Mouse (Mus musculus) hindlimb bud, embryonic 11.5 days (tissue): ENCODE data around the gene Hmga2.

ENCODE experiments used
- DNase-seq: peaks from one replicate; pipeline ENCODE4 v3.0.0-alpha.2; 2012; ENCODE audit warnings: low read depth, low spot score; ENCODE audit errors: extremely low spot score

Gene Hmga2

GRCm38 (mm10) chr10:120428430-120429198 lies 47.7 kb downstream of the Hmga2 start:
- no peak for DNase-seq

DNA sequence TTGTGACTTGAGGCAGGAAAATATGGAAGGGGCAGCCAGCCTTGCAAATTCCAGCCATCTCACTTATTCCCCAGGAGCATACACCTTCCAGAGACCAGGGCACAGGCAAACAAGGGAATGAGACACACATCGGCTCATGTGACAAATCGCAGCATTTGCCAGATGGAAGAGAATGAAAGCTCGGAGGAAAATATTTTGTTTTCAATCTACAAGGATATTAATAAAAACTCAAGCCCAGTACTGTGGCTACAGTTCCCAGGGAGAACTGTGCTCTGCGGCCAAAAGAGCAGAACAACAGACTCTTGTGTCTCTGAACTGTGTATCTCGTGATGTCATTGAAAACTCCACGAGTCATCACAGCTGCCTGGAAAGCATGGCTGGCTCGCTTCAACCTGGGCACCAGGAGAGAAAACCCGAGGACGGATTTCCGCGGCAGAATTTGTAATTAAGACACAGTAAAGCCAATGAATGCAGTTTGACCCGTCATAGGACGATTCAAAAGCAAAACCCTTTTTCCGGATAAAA lies 50.1 kb downstream of the Hmga2 start:
- DNase-seq: no peak

DNA sequence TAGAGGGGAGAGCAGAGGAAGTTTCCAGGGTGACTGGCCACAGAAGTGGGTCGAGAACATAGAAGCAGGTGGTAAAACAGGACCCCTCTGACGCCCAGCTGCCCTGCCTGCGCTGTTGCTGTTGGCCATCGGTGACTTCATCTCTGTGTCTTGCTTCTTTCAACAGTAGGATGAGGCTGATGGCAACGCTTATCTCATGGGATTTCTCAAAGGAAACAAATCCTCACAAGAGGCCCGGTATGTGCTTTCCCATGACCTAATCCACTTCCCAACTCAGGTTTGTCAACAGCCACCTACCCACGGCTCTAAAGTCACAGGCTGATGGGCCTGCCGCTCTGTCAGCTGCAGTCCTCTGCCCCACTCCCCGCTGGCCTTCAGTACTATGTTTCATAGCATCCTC lies 52.3 kb downstream of the Hmga2 start:
- no peak for DNase-seq

DNA sequence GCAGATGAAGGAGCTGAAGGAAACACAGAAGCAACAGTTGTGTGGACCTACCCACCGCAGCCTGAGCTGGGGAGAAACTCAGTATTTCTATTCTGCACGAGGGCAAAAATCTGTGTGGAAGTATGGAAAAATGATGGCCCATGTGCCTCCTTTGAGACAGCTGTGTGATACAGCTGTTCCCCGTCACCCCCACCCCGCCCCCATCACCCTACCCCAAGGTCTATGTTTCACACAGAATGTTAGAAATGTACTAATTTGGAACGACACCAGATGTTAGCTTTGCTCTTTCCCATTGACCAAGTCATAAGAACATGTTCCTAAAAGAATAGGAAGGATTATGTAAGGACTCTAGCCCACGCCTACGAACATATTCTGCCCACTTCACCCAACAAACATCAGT lies 53.0 kb downstream of the Hmga2 start:
- no peak for DNase-seq

GRCm38 (mm10) chr10:120422820-120423219 lies 53.4 kb downstream of the Hmga2 start:
- no peak for DNase-seq

DNA sequence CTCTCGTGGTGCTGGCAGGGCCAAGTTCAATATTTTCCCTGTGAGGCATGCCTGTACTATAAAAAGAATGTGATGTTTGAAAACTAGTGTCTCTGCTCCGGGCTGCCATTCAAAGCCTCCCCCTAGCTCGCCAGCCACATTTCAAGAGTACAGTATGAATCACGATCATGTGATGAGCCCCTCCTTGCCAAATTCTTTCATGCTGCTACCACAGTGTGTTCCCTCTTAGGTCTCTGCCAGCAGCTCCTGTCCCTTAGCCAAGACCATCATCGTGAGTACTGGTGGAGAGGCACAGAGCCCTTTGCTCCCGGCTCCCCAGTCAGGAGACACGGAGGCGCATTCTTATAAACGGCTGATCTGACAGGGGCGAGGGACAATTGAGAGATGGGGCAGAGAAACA lies 54.2 kb downstream of the Hmga2 start:
- no peak for DNase-seq

- DNase-seq: no peak
Measured at GRCm38 (mm10) chr10:120420971-120421629, 55.2 kb downstream of the Hmga2 start.

DNA sequence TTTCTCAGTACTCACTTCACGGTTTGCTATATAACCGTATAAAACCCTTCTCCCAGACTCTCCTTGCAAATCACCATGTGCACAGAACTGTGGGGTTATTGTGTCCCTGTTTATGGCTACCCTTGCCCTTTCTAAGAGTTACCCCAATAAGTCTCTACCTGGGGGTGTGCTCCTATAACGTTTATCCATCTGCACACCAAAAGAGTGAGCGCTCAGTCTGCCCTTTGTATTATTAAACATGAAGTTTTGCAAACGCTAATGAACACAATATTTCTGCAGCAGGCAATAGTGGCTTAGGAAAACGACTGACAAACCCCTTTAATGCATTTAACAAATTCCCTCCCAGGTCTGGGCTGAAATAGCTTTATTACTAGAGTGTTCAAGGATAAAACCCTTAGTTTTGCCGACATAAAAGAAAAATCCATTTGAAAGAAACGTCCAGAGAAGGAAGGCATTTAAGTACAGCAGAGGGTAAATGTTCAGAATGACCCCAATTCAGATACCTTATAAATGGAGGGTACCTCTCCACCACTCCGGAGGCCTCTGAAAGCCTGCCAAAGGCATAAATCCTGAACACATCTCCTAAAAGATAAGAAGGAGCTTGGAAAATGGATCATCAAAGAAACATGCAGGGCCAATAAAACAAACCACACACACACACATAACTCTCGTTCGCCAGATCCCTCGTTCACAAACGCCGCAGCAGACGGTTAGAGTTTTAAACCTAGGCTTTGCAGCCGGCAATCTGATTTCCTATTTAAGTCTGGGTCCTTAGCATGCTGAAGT lies 57.3 kb downstream of the Hmga2 start:
- no peak for DNase-seq

DNA sequence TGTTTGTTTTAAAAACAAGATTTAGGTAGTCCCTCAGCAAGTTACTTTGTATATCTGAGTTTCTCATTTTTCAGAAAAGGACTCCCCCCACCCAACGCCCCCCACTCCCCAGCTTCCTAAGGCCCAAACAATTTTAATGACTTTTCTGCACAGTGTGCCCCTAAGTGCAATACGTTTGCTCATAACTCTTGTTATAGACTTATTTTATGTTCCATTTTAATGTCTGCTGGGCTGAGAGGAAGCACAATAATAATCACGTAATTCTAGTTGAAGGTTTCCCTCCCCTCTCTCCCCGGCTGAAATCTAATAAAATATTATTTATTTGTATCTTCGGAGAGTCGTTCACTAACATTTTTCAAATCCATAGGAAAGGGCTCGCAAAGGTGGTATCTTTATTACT lies 58.1 kb downstream of the Hmga2 start:
- DNase-seq: no peak

DNA sequence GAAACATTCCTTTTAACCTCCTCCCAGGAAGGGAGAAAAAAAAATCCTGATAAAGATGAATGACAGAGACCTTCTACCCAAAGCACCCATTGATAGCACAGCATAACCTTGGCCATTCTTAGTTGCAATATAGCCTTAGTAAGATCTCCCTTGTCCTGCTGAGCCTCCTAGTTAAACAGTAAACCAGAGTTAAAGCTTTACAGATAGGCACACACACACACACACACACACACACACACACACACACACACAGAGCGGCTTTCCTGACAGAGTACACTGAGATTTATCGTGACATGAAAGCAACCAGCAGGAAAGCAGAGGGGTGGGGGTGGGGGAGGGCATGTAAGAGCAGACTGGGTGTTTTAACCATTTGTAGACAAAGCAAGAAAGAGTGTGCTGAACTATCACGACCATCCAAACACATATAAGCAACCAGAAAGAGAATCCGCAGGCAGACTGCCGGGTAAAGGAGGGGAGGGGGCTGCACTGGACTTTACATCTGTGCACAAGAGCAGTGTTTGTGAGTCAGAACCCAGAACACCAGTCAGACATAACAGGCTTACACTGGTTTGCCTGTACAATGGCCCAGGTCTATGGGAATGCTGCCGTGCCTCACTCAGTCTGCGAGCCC lies 58.7 kb downstream of the Hmga2 start:
- no peak for DNase-seq

DNA sequence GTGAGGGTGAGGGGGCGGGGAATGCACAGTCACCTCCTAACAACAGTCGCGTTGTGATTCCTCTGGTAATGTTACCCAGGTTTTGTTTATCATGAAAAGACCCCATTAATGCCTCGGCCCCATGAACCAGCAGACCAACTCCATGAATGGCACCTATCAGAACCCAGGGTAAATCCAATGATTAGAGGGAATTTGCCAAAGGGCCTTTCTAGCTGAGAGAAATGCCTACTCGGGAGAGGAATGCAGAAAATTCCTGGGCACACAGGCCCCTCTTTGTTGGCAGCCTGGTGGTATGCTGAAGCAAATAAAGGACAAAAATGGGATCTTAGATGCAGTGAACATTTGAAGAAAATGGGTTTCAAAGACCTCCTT lies 59.2 kb downstream of the Hmga2 start:
- no peak for DNase-seq

- no peak for DNase-seq
Measured at GRCm38 (mm10) chr10:120416628-120417027, 59.6 kb downstream of the Hmga2 start.

GRCm38 (mm10) chr10:120412215-120412614 lies 64.1 kb downstream of the Hmga2 start:
- DNase-seq: no peak

- no peak for DNase-seq
Measured at GRCm38 (mm10) chr10:120410958-120411357, 65.3 kb downstream of the Hmga2 start.

DNA sequence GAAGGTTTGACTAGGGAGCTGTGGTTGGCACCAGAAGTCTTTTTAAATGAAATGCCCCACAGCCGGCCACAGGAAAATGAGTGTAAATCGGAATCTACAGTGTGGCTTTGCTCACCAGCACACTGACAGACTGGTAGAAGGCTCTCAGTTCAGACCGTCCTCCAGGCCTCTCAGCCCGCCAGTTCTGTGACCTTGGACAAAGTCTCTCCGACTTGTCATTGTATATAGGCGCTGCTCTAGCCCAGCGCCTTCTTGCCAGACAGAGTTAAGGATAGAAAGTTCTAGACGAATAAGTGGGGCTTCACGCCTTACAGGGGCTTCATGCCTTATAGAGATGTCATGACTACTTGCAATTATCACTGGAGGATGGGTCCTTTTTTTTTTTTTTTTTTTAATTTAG lies 67.1 kb downstream of the Hmga2 start:
- DNase-seq: no peak

- no peak for DNase-seq
Measured at GRCm38 (mm10) chr10:120407230-120407629, 69.0 kb downstream of the Hmga2 start.

- DNase-seq: no peak
Measured at GRCm38 (mm10) chr10:120406038-120406437, 70.2 kb downstream of the Hmga2 start.

GRCm38 (mm10) chr10:120405322-120405721 lies 70.9 kb downstream of the Hmga2 start:
- DNase-seq: no peak

GRCm38 (mm10) chr10:120402966-120403365 lies 73.3 kb downstream of the Hmga2 start:
- DNase-seq: no peak

- DNase-seq: no peak
Measured at GRCm38 (mm10) chr10:120401787-120402186, 74.5 kb downstream of the Hmga2 start.

DNA sequence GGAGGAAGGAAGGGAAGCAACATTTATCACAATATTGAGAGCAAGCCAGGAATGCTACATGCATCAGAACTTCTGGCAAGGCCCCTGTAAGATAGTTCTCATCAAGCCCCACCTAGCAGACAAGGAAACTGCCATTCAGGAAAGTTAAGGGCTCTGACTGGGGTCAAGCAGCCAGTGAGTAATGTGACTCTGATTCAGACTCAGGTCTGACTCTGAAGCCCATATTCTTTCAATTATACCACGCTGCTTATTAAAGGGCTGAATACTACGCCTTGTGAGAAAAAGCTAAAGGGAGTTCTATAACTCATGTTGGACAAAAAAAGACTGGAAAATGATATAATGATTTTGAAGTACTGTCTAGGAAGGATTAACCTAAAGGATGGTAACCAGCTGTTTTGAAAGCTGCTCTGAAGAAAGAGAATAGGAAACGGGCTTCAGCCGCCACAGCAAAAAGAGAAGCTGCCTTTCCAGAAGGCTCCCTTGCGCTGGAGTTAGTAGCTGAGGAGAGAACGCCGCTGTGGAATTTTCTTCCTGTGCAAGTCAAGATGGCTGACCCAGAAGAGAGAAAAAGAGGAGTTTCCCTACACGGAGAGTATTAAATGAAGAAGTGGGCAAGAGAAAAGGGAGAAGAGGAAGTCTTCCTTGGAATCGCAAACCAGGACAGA lies 76.3 kb downstream of the Hmga2 start:
- DNase-seq: no peak
